Mouse (Mus musculus) Muller cell, postnatal 12 days (primary cell): Measurements from ENCODE around the gene Coro7.
"Not testable (repeated sequence)": the region's sequence is repeated elsewhere in the genome, so short reads cannot be mapped to it uniquely, and the experiment has no call there.

Source experiments
- DNase-seq: peaks from one replicate; pipeline ENCODE4 v3.0.0-alpha.2; 2015; ENCODE audit errors: inconsistent ontology term

The Coro7 gene

GRCm38 (mm10) chr16:4682628-4683179, 3.1 kb upstream of the Coro7 start:
- no peak for DNase-seq

DNA sequence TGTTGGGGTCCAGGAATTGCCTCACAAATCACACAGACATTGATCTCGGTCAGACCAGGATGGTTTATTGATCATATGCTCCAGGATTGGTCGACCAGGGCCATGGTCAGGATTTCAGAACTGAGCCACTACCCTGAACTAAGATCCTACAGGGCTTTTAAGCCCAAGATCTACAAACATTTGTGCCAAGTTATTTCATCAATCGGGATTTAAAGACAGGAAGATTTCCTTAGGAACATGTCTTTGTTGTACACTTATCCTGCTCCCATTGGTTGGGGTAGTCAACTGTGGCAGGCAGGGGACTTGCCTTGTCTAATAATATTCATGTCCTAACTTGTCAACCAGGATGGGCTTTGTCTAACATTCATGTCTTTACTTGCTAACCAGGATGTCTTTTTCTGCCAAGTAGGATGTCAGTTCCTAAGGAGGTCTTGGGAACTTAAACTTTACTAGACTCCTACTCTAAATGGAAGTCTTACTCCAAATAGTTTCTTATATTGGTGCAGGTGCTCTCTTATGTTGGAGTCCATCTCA, 1.4 kb upstream of the Coro7 start:
- not testable (repeated sequence) for DNase-seq

DNA sequence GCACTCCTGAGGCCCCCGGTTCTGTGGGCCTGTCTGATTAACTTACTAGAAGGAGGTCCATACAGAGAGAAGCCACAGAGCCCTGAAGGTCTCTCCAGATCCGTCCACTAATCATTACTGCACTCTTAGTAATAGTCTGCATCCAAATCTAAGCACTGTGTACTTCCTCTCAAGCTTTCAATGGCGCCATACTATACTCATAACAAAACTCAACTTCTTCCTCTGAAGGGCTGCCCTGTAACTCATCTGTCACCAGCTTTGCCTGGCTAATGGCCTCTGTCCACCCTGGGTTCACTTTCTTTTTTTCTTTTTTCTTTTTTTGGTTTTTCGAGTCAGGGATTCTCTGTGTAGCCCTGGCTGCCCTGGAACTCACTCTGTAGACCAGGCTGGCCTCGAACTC, 1.5 kb downstream of the Coro7 start:
- DNase-seq, result no peak

GRCm38 (mm10) chr16:4676836-4677235, 2.7 kb downstream of the Coro7 start:
- no peak for DNase-seq

- DNase-seq, result no peak
Measured at GRCm38 (mm10) chr16:4674091-4674490, 5.5 kb downstream of the Coro7 start.

DNA sequence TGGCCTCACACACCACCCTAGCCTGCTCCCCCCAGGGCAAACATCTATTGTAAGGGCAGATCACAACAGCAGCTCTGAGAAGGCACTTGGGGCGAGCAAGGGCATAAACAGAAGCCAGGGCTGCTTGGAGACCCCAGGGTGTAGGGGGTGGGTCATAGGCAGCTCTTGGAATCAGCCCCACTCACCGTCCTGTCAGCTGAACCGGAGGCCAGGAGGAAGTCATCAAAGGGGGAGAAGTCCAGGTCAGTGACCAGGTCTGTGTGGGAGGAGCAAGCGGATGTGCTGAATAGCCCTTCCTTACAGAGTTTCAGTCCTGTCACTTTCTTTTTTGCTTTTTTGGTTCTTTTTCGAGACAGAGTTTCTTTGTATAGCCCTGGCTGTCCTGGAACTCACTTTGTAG, 9.3 kb downstream of the Coro7 start:
- no peak for DNase-seq

DNA sequence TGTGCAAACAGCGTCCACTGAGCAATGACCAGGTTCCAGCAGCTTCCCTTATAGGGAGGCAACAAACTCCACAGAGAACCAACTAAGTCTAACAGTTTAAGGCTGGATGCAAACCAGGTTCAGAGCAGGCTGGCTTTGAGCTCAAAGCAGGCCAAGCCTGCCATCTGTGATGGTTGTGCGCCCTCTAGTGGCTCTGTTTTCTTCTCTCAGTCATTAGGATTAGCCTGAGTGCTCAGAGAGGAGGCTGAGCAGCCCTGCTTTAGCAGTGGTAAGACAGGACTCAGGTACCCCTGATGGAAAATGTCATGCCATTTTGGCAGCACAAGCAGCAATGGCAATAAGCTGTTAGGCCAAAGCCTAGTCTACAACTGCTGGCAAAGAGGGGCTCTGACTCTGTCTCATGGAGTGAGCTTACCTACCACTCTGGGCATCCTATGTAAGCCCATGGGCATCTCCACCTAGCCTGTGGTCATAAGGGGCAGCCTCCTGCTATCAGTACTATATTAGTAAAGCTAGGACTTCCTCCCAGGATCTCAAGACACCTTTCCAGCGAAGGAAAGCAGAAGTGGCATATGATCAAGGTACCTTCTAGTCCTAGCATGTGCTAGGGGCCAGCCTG, 12.3 kb downstream of the Coro7 start:
- peak; percentile 70 for DNase-seq

GRCm38 (mm10) chr16:4665726-4666125, 13.9 kb downstream of the Coro7 start:
- no peak for DNase-seq

DNA sequence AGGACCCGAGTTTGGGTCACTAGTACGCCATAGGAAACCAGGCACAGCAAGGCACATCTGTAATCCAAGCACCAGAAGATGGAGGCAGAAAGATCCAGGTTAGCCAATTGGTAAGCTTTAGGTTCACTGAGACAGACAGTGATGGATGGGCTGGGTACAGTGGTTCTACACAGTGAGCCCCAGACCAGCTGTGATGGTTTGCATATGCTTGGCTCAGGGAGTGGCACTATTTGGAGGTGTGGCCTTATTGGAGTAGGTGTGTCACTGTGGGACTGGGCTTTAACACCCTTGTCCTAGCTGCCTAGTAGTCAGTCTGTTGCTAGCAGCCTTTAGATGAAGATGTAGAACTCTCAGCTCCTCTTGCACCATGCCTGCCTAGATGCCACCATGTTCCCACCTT, 15.8 kb downstream of the Coro7 start:
- no peak for DNase-seq

GRCm38 (mm10) chr16:4661605-4662004, 18.0 kb downstream of the Coro7 start:
- DNase-seq, result no peak

GRCm38 (mm10) chr16:4659326-4659725, 20.3 kb downstream of the Coro7 start:
- no peak for DNase-seq

DNA sequence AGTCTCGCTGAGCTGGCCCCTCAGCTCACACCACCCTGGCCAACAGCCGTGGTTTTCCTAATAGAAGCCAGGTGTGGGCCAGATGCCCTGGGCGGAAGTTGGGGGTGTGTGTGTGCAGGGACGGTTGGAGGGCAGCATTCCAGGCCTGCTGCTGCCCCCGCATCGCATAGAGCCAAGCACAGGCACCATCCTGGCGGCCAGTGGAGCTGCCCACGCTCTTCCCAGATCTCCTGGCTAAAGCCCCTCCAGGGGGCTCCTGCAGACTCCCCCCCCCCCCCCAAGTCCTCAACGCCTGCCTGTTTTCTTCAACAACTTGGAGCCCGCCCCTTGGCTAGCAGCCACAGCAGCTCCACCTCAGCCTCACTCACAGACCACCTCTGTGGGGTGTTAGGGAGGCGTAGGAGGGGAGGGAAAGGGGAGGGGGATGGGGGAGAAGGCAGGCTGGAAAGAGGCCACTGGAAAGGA, 20.8 kb downstream of the Coro7 start:
- DNase-seq, result peak; percentile 79

GRCm38 (mm10) chr16:4656571-4657081, 23.0 kb downstream of the Coro7 start:
- no peak for DNase-seq

DNA sequence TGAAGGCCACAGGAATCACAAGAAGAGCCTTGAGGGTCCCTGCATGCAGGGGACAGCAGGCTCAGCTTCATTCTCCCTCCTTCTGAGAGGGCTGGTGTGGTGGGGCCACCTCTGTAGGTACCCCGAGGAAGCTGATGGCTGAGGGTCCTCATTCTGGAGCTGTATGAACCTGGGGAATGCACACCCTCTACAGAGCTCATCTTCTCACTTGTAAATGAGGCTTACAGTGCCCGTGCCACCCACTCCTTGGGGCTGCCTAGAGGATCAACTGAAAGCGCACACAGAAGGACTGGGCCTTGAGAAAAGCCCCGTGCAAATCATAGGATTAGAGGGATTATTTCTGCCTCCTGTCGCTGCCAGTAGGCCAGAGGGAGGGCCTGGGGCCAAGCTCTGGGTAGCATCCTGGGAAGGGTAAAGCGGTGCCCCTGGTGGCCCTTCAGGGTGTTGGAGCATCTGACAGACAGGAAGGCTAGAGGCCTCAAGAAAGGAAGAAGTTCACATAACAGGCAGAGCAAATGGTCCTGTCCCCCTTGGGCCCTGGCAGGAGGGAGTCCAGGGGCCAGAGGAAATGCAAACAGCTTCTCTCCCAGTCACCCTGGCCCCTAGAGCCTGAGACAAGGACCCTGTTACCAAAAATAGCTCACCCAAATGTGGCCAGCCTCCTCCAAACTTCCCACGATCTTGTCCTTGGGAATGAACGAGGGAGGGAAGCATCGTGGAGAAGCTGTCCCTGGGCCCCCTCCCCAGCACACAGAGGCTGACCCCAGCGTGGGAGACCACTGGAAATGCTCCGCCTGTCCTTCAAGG, 23.6 kb downstream of the Coro7 start:
- DNase-seq, result peak; percentile 48

DNA sequence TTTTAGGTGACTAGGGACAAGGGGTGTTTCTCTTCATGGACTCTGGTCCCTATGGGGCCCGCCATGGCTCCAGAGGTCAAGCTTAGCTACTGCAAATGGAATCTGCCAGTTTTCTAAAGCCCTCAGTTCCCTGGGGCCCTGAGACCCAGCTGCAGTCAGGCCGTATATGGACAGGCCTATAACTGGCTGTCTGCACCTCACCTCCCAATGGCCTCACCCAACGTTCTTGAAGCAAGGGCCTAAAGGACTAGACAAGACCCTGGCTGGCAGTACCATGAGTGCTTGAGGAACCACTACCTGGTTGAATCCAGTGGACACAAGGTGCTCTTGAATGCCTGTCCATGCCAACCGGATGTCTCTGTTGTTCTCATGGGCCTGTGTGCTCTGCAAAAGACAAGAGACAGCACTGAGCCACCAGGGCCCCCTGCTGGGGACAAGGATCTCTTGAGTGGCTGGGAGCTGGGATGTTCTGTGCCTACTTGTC, 24.3 kb downstream of the Coro7 start:
- peak; percentile 33 for DNase-seq

GRCm38 (mm10) chr16:4654706-4655105, 24.9 kb downstream of the Coro7 start:
- DNase-seq, result peak; percentile 46

GRCm38 (mm10) chr16:4652707-4653416, 26.7 kb downstream of the Coro7 start:
- DNase-seq, result peak; percentile 85

GRCm38 (mm10) chr16:4651624-4652023, 28.0 kb downstream of the Coro7 start:
- DNase-seq, result peak; percentile 32

- DNase-seq, result peak; percentile 4
Measured at GRCm38 (mm10) chr16:4651081-4651480, 28.5 kb downstream of the Coro7 start.

- DNase-seq, result no peak
Measured at GRCm38 (mm10) chr16:4650161-4650560, 29.4 kb downstream of the Coro7 start.

- DNase-seq, result no peak
Measured at GRCm38 (mm10) chr16:4649692-4650091, 29.9 kb downstream of the Coro7 start.

DNA sequence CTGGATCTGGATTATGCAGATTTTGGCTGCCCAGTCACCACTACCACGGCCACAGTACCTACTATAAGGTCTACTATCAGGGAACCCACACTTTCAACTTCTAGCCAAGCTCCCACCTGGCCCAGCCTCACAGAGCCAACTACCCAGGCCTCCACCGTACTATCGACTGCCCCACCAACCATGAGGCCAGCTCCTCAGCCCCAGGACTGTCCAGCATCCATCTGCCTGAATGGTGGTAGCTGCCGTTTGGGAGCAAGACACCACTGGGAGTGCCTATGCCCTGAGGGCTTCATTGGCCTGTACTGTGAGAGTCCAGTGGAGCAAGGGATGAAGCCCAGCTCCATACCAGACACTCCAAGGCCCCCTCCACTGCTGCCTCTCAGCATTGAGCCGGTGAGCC, 30.4 kb downstream of the Coro7 start:
- DNase-seq, result no peak
